14 mouse cellular contexts compared by ENCODE assay signal in the genomic region with DNA sequence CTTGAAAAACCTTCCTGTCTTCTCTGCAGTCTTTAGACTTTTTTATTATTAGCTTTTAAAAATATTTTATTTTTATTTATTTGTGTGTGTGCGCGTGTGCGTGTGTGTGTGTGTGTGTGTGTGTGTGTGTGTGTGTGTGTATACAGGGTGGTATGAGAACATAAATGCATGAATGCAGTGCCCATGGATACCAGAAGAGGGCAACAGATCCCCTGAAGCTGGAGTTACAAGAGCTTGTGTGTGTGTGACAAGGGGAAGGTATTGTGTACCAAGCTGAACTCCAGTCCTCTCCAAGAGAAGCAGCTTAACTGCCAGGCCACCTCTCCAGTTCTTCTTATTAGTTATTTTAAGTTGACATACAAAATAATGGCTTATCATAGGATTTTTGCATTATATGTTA.
DNase-seq lines count a peak whose midpoint lies in the region; ATAC-seq and TF ChIP-seq lines count a peak whose summit lies in the region.
"Had no signal": no experiment of that assay in that cellular context is flagged by ENCODE, and none has a peak within 500 bp of the region (broad histone marks: within the 10 kb centered on the region; RNA-seq: fewer than 3 reads in every experiment).

No protein-coding gene starts in this region.

- ATAC-seq in hindbrain, embryonic 11.5 days (ENCODE audit: low FRiP score), result no peak
- ATAC-seq in hindbrain, embryonic 16.5 days, result no peak
- no peak for ATAC-seq in liver, postnatal 0 days
- ATAC-seq in Patski, result no peak
- no peak for ATAC-seq in megakaryocyte, adult 5-6 weeks (ENCODE audit: poor library complexity, severe bottlenecking)
- ATAC-seq: forebrain, embryonic 15.5 days had no signal

- POLR2A ChIA-PET in Patski (lab: Charles Lee), result no interaction called here

- TF ChIP-seq EP300 in liver, postnatal 0 days (IDR thresholded peaks at IDR 0.05; ENCODE audit: low read depth), result no peak

- no peak overlapping the region for H3K9ac ChIP-seq in hindbrain, embryonic 11.5 days (ENCODE audit: low read depth, low read length)
- H3K9ac ChIP-seq in hindbrain, embryonic 16.5 days (ENCODE audit: low read depth, low read length), result no peak overlapping the region
- H3K9ac ChIP-seq in liver, postnatal 0 days (replicated peaks), result no peak overlapping the region
- H3K9ac ChIP-seq: forebrain, embryonic 15.5 days; liver, embryonic 15.5 days had no signal

- no peak overlapping the region for H3K27ac ChIP-seq in hindbrain, embryonic 11.5 days (ENCODE audit: low read depth, low read length)
- H3K27ac ChIP-seq in hindbrain, embryonic 16.5 days (ENCODE audit: low read depth, low read length), result no peak overlapping the region
- H3K27ac ChIP-seq in liver, postnatal 0 days (ENCODE audit: low read depth), result no peak overlapping the region
- H3K27ac ChIP-seq: forebrain, embryonic 15.5 days; liver, embryonic 15.5 days had no signal

- H3K4me3 ChIP-seq in hindbrain, embryonic 11.5 days (ENCODE audit: low read depth, low read length), result no peak overlapping the region
- no peak overlapping the region for H3K4me3 ChIP-seq in hindbrain, embryonic 16.5 days (ENCODE audit: low read length)
- no peak overlapping the region for H3K4me3 ChIP-seq in liver, postnatal 0 days (ENCODE audit: low read depth, low read length)
- H3K4me3 ChIP-seq: forebrain, embryonic 15.5 days; liver, embryonic 15.5 days; megakaryocyte, embryonic 14.5 days had no signal

- WGBS in hindbrain, embryonic 11.5 days, result 96% methylated on average over 3 of the region's 3 CpGs
- WGBS in hindbrain, embryonic 16.5 days, result 96% methylated on average over 3 of the region's 3 CpGs
- WGBS in liver, postnatal 0 days (ENCODE audit: insufficient replicate concordance), result 78% methylated on average over 3 of the region's 3 CpGs

- DNase-seq in hindbrain, embryonic 11.5 days (ENCODE audit: low spot score), result peak; percentile 31
- no peak for DNase-seq in liver, postnatal 0 days
- DNase-seq in liver (no peak), Patski (ENCODE audit: low read depth, low spot score) (no peak)
- DNase-seq in forelimb bud, embryonic 11.5 days (ENCODE audit: low read depth, low spot score), result peak; percentile 18
- DNase-seq in kidney, adult 18-20 months, result no peak
- DNase-seq: gastrocnemius, postnatal 10 days; kidney, adult 8-10 months; right cerebral cortex, postnatal 25 days had no signal

- H3K27me3 ChIP-seq in hindbrain, embryonic 11.5 days (ENCODE audit: control insufficient read depth, insufficient read depth, low read length), result no peaks in the 10 kb centered on the region
- H3K27me3 ChIP-seq in hindbrain, embryonic 16.5 days (replicated peaks; ENCODE audit: control insufficient read depth, insufficient read depth, low read length), result no peaks in the 10 kb centered on the region
- no peaks in the 10 kb centered on the region for H3K27me3 ChIP-seq in liver, postnatal 0 days (ENCODE audit: insufficient read depth, low read length)
- no peaks in the 10 kb centered on the region for H3K27me3 ChIP-seq in Patski
- H3K27me3 ChIP-seq: forebrain, embryonic 15.5 days; liver, embryonic 15.5 days; megakaryocyte, embryonic 14.5 days had no signal

- no peaks in the 10 kb centered on the region for H3K4me1 ChIP-seq in hindbrain, embryonic 11.5 days (replicated peaks; ENCODE audit: control insufficient read depth, insufficient read depth, low read length)
- H3K4me1 ChIP-seq in hindbrain, embryonic 16.5 days (ENCODE audit: control insufficient read depth, insufficient read depth, low read depth, low read length), result no peaks in the 10 kb centered on the region
- H3K4me1 ChIP-seq in liver, postnatal 0 days (ENCODE audit: insufficient read depth), result no peaks in the 10 kb centered on the region
- H3K4me1 ChIP-seq: forebrain, embryonic 15.5 days; liver, embryonic 15.5 days; megakaryocyte, embryonic 14.5 days had no signal

- in situ Hi-C loops in Patski (cut with MboI; ENCODE audit: low pct_unique_long_range_greater_than_20kb), result no loop called here

- peak; percentile 23; the same call in 1 of the 2 replicates for TF ChIP-seq CTCF in liver, postnatal 0 days (IDR thresholded peaks at IDR 0.05; ENCODE audit: low read depth)
- peak; percentile 19 for TF ChIP-seq CTCF in Patski (IDR thresholded peaks at IDR 0.05)

- CTCF ChIA-PET in Patski (lab: Charles Lee), result no interaction called here

- no peaks in the 10 kb centered on the region for H3K36me3 ChIP-seq in hindbrain, embryonic 11.5 days (ENCODE audit: control insufficient read depth, insufficient read depth, low read length)
- no peaks in the 10 kb centered on the region for H3K36me3 ChIP-seq in hindbrain, embryonic 16.5 days (ENCODE audit: control insufficient read depth, insufficient read depth, low read length)
- H3K36me3 ChIP-seq in liver, postnatal 0 days (replicated peaks; ENCODE audit: insufficient read depth, low read length), result no peaks in the 10 kb centered on the region
- H3K36me3 ChIP-seq: forebrain, embryonic 15.5 days; liver, embryonic 15.5 days had no signal

- no peaks in the 10 kb centered on the region for H3K9me3 ChIP-seq in hindbrain, embryonic 11.5 days (ENCODE audit: control insufficient read depth, low read length)
- H3K9me3 ChIP-seq in hindbrain, embryonic 16.5 days (ENCODE audit: control insufficient read depth, low read length), result no peaks in the 10 kb centered on the region
- no peaks in the 10 kb centered on the region for H3K9me3 ChIP-seq in liver, postnatal 0 days (ENCODE audit: low read length)
- H3K9me3 ChIP-seq: forebrain, embryonic 15.5 days; liver, embryonic 15.5 days had no signal

- H3K4me2 ChIP-seq in hindbrain, embryonic 11.5 days (replicated peaks; ENCODE audit: low read depth, low read length), result no peak overlapping the region
- H3K4me2 ChIP-seq in hindbrain, embryonic 16.5 days (ENCODE audit: low read length), result no peak overlapping the region
- H3K4me2 ChIP-seq in liver, postnatal 0 days (ENCODE audit: low read depth, low read length), result no peak overlapping the region
- H3K4me2 ChIP-seq: forebrain, embryonic 15.5 days; liver, embryonic 15.5 days had no signal

Comparison
In these comparisons a context has a peak if more than half of its experiments do, and no peak if none do; other contexts are left out.
1. DNase-seq: peak in hindbrain, embryonic 11.5 days (single experiment) and forelimb bud, embryonic 11.5 days (single experiment); none in liver, postnatal 0 days (single experiment), liver (single experiment), Patski (single experiment) and kidney, adult 18-20 months (single experiment).